Mouse (Mus musculus) frontal cortex, adult 2 months (tissue): ENCODE results near the gene Irak4. TPM values are rescaled to one million over a fixed set of nuclear protein-coding genes. Genes with fewer than 3 reads are reported as not detected.

Experiments used
- DNase-seq, 2 experiments: peaks; one replicate each; pipeline ENCODE4 v3.0.0; 2022; ENCODE audit warnings: low spot score in 1 of 2; ENCODE audit errors: extremely low spot score in 1 of 2
- polyA plus RNA-seq: library from polyadenylated mRNA; depleted of rRNA; stranded (reverse); fragments of >200 nt; gene quantifications from 2 replicates; pipeline ENCODE4 v1.2.3, GENCODE M21; 2012

Irak4 gene
- polyA plus RNA-seq, 1 experiment = 2.6 TPM

- DNase-seq = no peak
Observed at GRCm38 (mm10) chr15:94558895-94559656, 15.6 kb downstream of the Irak4 start.

- DNase-seq = no peak
Observed at GRCm38 (mm10) chr15:94564909-94565308, 21.5 kb downstream of the Irak4 start.

DNA sequence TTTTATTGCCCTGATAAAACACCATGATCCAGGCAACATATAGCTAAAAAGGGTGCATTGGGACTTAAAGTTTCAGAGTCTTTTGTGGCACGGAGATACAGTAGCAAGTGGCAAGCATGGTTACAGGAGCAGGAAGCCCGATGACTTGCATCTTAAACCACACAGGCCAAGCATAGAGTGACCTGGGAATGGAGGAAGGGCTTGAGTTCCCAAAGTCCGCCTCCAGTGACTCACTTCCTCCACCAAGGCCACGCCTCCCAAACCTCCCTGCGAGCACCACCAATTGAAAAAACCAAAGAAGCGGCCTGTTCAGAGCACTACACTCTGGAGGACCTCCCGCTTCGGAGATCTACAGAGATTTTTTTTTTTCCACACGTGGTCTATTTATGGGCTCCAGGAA is 22.4 kb downstream of the Irak4 start:
- no peak for DNase-seq

DNA sequence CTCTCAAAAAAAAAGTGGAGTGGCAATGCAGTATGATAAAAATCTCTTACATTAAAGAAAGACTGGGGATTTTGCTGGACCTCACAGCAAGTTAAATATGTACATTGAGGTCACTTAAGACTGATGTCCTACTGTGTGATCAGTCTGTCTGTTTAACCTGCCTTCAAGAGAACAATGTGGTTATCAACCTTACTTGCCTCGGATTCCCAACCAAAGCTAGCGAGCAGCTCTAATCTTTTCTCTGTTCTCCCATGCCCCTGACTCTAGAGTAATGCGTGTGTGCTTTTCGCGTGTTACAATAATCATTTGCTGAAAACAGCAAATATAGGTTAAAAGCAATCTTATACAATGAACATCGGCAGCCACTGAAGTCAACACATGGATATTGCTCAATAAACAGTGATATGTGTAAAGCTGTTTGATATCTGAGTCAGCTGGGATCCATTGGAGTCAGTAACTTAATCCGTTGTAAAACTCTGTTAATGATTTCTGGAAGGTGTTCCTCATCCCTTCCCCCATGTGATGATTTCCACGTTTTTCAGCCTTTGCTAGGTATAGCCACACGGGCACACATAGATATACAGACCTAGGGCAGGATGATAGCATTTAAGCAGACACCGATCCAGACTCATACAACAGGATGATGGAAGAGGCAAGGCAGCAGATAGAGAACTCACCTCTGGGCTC is 25.2 kb downstream of the Irak4 start:
- no peak for DNase-seq

GRCm38 (mm10) chr15:94571501-94571900 is 28.1 kb downstream of the Irak4 start:
- DNase-seq = no peak

- no peak for DNase-seq
Observed at GRCm38 (mm10) chr15:94572746-94573145, 29.3 kb downstream of the Irak4 start.

- no peak for DNase-seq
Observed at GRCm38 (mm10) chr15:94574566-94575268, 31.3 kb downstream of the Irak4 start.

DNA sequence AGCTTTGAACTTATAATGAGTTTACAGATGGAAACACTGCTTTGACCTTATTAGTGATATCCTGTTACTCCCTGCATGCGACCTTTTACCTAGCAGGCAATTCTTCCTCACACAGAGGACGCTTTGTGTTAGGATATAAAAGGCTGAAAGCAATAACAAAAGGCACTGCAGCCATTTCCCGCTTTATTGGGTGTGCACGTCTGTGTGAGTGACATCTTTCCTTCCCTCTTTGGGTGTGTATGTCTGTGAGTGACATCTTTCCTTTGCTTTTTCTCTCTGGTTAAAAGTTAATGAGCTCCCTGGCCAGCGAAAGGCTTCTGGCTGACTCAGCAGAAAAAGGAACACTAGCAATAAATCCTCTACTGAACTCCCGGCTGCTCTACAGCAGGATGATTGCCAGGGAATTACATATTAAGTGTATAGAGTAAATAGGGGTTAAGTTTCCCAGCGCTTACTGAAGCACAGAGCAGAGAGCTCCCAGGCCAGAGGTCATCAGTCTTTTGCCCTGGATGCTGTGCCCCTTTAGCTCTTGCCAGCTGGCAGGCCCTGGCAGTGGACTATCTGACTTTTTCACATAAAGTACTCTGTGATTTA is 38.7 kb downstream of the Irak4 start:
- no peak for DNase-seq

GRCm38 (mm10) chr15:94583153-94583552 is 39.7 kb downstream of the Irak4 start:
- no peak for DNase-seq

- no peak for DNase-seq
Observed at GRCm38 (mm10) chr15:94584738-94585137, 41.3 kb downstream of the Irak4 start.

DNA sequence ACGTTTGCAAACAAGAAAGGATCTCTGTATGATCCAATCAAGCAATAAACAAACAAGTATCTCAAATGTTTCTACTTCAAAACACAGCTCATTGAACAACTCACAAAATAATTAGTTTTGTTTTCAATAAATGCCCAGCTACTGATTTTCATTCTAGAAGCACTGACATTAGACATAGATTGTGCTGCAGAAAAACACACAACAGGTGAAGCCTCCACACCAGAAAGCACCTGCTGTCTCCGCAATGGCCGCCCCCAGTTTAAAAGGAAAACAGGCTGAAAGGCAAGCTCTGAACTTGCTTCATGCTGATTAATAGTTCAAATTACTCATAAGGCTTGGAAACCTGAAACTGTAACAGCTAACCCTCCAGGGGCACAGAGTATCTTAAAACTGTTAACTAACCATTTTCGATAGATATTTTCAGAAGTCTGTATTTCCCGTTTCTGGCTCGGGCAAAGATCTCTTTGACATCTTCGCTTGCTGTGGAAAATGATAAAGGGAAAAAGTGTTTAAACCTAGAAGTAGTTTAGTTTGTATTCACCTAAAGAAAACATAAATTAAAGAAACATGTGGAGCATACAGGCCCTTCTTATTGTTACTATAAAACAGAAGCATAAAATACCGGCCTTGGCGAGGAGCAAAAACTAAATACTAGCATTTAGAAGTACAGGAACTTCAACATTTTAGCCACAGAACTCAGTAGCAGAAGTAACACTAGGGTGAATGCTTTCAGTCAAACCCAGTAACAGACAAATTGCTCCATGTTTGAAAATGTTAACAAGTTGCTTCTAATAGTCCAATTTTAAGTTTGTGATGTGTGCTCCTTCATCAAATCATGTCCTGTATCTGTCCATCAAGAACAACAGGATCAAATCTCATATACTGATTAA is 44.6 kb downstream of the Irak4 start:
- DNase-seq = no peak

DNA sequence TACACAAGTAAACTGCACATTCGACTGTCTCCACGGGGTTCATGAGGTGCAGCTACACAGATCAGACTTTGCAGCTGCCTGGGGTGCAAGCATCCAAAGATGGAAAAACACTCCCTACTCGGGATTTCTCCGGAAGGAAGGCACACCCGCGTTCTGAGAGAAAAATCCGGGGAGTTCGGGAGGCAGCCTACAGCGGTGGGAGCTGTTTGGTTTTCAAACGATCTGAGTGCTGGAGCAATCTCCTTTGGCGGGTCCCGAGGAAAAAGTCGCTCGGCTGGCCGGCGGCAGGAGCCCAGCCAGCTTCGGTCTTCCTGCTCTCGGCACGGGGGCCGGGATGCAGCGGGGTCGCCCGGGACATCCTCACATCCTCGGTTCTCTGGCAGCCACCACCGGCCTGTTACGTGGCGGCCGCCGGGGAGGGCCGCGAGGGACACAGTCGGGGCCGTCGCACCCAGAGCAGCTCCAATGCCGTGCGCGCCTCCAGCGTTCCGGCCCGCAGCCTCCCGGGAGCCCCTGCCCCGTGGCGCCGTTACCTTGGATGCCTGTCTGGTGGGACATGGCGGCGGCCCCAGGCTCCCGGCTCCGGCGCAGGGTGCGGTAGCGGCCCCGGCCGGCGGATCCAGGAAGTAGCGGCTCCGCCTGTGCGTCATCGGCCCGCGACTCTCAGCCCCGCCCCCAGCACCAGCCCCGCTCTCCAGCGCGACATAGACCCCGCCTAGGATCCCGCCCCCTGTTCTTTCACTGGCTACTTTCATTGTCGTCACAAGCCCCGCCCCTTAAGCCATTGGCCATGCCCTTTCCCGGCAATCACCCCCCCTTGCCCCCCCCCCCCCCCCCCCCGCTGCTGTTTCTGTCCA is 46.0 kb downstream of the Irak4 start, which contains the start of gene Twf1:
Gene Twf1 (minus strand): TSS at position 671 of the 857 bp plus-strand sequence.
- DNase-seq = peak; percentile 95 to 98

DNA sequence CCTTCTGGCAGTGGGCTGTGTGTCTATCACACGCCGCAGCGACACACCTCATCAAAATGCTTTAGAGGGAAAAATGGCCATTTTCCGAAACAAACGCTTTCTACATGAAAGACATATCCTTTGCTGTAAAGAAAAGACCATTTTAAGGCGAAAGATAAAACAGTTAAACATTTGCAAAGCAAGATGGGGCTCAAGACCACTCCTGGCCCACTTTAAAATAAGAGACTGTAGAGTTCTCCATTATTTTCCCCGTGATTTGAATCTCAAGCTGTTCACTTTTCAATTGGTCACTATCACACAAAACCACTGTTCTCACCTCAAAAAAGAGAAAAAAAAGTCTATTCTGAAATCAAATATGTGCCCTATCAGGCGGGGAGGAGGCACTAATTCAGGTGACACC is 46.6 kb downstream of the Irak4 start:
- no peak for DNase-seq

GRCm38 (mm10) chr15:94591356-94591755 is 47.9 kb downstream of the Irak4 start:
- DNase-seq = no peak

DNA sequence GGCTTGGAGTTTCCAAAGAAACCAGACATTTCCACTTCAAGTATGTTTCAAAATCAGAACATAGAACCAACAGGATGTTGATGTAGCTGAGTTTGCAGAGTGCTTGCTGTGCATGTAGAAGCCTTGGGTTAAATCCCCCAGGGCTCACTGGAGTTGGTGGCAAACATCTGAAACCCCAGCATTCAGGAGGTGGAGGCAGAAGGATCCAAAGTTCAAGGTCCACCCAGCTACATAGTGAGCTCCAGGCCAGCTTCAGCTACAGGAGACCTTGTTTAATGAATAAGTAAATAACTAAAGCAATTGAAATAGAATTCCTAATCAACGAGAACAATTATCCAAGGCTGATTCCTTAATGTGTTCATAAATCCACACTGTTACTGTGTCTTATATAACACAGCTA is 50.1 kb downstream of the Irak4 start:
- no peak for DNase-seq

DNA sequence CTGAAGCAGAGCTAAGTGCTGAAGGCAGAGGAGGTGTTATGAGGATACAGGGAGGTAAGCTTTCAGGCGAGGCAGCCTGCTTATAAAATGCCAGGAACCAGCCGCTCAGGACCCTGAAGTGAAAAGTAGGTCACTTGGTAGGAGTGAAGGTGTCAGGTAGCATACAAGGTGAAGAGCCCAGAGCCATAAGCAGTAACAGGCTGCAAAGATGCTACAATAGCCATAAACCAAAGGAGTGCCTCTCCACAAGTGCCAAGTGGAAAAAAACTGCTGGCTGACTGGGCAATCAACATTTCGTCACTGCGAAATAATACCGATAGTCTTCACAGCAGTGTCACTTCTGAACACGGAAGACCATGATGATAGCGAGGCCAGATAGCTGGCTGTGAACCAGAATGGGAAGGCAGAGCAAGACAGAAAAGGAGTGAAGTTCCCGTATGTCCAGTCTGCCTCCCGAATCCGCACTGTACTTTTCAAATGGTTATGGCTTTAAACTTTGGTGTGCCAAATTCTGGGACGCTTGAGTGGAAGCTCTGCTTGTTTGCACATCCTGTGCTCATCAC is 56.8 kb downstream of the Irak4 start:
- no peak for DNase-seq

DNA sequence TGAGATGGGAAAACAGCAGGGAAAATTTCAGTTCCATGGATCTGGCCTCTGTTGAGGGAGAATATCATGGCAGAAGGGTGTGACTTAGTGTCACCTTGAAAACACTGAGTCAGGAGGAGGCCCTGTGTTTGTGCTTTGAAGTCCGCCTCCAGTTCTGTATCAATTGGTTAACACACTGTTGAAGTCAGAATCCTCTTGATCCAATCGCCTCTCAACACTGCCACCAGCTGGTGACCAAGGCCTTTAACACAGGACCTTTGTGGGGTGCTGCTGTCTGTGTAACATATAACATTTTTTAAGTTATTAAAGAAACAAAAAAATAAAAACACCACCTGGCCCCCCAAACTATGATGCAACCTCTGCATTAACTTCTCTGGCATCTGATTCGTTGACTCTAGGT is 57.9 kb downstream of the Irak4 start:
- peak in 1 of 2 experiments; percentile 57 for DNase-seq

DNA sequence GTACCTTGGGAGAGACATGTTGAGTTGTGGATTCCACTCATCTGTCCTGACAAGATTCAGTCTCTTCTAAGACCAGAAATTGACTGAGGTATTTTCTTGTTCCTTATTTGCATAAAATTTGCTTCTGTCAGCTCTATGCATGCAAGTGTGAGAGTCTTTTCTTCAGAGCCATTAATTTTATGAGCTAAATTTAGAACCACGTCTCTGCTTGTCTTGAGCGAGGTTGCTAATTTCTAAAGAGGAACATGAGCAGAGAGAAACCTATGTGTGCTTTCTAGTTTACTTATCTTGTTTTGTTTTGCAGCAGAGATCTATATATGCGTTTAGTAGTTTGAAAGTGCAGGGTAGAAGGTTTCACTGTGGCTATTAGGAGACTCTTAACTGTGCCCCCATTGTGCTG is 59.0 kb downstream of the Irak4 start:
- DNase-seq = no peak

DNA sequence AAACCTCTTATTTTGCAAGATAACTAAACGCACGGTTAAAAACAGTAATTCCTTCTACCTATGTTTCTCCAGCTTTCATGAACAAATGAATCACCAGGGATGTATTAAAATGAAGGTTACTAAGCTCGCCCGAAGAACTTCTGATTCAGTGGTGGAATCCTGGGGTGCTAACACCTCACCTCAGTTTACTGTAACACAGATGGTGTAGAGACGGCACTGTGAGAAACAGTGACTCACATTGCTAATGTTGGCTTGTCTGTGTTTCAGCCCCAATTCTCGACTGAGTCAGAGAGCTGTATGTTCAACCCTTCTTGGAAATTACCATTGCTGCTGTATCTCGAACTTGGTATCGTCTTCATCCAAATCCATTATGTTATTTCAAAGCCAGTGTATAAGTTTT is 64.3 kb downstream of the Irak4 start:
- DNase-seq = peak; percentile 28 to 77
